Mouse (Mus musculus): Measurements from ENCODE around the gene Macrod1. TPM values are rescaled to one million over a fixed set of nuclear protein-coding genes. Genes with fewer than 3 reads are reported as not detected.
A peak's percentile ranks its signal among the peaks of the same experiment; 100 is the strongest.
"Not testable (repeated sequence)": the region's sequence is repeated elsewhere in the genome, so short reads cannot be mapped to it uniquely, and the experiment has no call there.

Gene Macrod1
- polyA plus RNA-seq, 1 experiment = 5.7 TPM

DNA sequence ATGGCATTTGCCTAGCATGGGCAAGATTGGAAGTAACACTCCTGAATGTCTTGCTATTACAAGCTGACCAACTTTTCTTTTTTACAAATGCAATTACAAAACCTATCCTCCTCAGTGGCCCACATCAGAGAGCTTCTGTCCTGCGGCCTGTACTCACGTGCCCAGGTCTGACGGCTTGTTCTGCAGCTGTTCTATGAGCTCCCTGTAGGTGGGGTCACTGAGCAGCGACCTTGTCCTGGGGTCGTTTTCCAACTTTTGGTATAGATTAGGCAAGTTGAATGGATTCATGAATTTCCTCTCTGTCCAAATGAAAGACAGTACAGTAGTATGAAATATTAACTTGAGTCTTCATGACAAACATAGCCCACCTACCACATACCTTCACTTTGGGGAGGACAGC, 22.6 kb upstream of the Macrod1 start:
- TF ChIP-seq POLR2A (IDR thresholded peaks at IDR 0.05; ENCODE audit: borderline replicate concordance, extremely low read depth, insufficient read depth, insufficient read length, poor library complexity, severe bottlenecking) (no peak), CTCF (IDR thresholded peaks at IDR 0.05; ENCODE audit: borderline replicate concordance, extremely low read depth, insufficient read depth, insufficient read length) (no peak)
- no peak for DNase-seq (ENCODE audit: low read depth)

GRCm38 (mm10) chr19:7039088-7039720, 17.4 kb upstream of the Macrod1 start:
- peak; percentile 69 for DNase-seq (ENCODE audit: low read depth)

DNA sequence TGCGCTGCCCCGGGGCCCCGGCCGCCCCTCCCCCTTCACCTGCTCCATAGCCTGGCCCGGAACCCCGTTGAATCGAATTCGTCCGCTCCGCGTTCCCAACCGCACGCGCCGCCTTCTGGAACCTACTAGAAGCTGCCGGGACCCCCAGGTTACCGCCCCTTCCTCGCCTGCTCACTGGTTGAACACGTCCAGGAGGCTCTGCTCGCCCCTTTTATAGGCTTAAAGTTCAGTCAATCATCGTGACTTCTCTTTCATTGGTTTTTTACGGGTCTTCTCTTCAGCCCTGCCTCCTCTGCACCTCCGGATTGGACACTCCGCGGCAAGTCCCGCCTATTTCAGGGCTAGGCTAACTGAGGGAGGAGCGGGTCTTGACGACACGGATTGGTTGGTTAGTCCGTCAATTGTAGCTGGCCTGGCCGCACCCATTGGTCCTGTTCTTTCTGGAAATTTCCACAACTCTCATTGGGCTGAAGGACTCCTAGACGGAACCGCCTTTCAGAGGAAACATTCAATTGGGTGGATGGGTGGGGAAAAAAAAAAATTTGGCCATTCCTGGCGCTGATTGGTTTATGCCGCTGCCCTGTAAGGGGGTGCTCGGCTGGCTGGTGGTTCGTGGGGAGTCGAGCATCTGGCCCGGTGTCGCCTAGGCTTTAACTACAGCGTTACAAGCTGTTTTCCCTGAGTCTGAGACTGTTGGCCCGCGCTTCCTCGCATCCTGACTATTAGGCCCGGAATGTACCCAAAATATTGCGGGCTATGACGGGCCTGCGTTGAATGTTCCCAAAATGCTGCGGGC, 16.6 kb upstream of the Macrod1 start, which contains the start of gene Stip1:
TSS of gene Stip1 (minus strand) at position 127 of the 796 bp plus-strand sequence.
- TF ChIP-seq POLR2A (IDR thresholded peaks at IDR 0.05; ENCODE audit: borderline replicate concordance, extremely low read depth, insufficient read depth, insufficient read length, poor library complexity, severe bottlenecking) (peak; percentile 68; the same call in 1 of the 2 replicates), CTCF (IDR thresholded peaks at IDR 0.05; ENCODE audit: borderline replicate concordance, extremely low read depth, insufficient read depth, insufficient read length) (peak; percentile 44; the same call in 1 of the 2 replicates)
- peak; percentile 100 for DNase-seq (ENCODE audit: low read depth)

More at GRCm38 (mm10) chr19:7039088-7039720, 17.4 kb upstream of the Macrod1 start:
- no peak for TF ChIP-seq POLR2A (IDR thresholded peaks at IDR 0.05; ENCODE audit: borderline replicate concordance, extremely low read depth, insufficient read depth, insufficient read length, poor library complexity, severe bottlenecking)
- no peak for TF ChIP-seq CTCF (IDR thresholded peaks at IDR 0.05; ENCODE audit: borderline replicate concordance, extremely low read depth, insufficient read depth, insufficient read length)

DNA sequence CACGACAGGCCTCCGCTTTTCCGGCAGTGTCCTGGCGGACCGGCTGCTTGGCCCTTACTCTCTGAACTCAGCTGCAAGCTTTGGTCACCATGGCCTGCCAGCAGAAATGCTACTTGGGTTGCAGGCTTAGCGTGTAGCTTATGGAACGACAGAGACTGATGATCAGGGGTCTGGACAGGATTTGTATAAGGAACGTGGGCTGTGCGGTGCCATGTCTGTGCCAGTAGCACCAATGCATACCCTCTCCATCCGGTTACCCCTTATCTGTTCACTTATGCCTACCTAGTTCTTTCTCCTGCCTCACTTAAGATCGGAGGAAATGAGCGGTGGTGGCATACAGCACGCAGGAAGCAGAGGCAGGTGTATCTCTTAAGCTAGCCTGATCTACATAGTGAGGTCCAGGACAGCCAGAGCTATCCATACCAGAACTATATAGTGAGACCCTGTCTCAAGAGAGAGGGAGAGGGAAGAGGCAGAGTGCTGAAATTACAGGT, 15.9 kb upstream of the Macrod1 start:
- TF ChIP-seq POLR2A (IDR thresholded peaks at IDR 0.05; ENCODE audit: borderline replicate concordance, extremely low read depth, insufficient read depth, insufficient read length, poor library complexity, severe bottlenecking) (no peak), CTCF (IDR thresholded peaks at IDR 0.05; ENCODE audit: borderline replicate concordance, extremely low read depth, insufficient read depth, insufficient read length) (no peak)
- DNase-seq (ENCODE audit: low read depth) = no peak

DNA sequence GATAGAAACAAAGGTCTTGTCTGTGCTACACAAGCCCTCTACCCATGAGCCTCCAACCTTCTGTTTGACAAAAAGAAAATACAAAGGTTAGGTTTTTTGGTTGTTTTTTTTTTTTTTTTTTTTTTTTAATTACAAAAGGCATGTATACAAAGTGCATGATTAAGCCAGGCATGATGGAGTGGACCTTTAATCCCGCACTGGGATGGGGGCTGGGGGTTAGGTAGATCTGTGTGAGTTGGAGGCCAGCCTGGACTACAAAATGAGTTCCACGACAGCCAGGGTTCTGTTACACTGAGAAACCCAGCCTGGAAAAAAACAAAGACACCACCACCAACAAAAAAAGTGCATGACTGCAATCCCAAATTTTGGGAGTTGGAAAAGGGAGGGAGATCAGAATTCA, 15.4 kb upstream of the Macrod1 start:
- TF ChIP-seq POLR2A (IDR thresholded peaks at IDR 0.05; ENCODE audit: borderline replicate concordance, extremely low read depth, insufficient read depth, insufficient read length, poor library complexity, severe bottlenecking) = no peak
- no peak for TF ChIP-seq CTCF (IDR thresholded peaks at IDR 0.05; ENCODE audit: borderline replicate concordance, extremely low read depth, insufficient read depth, insufficient read length)
- no peak for DNase-seq (ENCODE audit: low read depth)

- no peak for DNase-seq (ENCODE audit: low read depth)
- TF ChIP-seq POLR2A (IDR thresholded peaks at IDR 0.05; ENCODE audit: borderline replicate concordance, extremely low read depth, insufficient read depth, insufficient read length, poor library complexity, severe bottlenecking) = no peak
- no peak for TF ChIP-seq CTCF (IDR thresholded peaks at IDR 0.05; ENCODE audit: borderline replicate concordance, extremely low read depth, insufficient read depth, insufficient read length)
These were observed 12.3 kb upstream of the Macrod1 start for GRCm38 (mm10) chr19:7044279-7044678.

DNA sequence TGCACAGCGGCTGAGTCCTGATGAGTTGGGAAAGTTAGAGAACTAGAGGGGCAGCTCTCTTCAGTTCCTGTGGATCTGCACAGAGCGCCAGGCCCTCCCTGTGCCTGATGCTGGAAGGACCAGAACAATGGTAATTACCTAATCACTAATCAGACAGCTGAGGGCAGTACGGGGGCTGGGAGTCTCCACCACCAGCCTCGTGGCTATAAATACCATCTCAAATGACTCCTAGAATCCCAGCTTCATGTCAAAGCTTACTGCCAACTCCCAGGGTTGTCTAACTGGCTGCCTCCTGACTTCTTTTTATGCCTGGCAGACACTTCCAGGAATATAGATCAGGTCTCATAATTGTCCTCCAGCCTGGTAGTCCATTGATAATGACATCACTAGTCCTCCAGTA, 11.9 kb upstream of the Macrod1 start:
- TF ChIP-seq CTCF (IDR thresholded peaks at IDR 0.05; ENCODE audit: borderline replicate concordance, extremely low read depth, insufficient read depth, insufficient read length) (no peak), POLR2A (IDR thresholded peaks at IDR 0.05; ENCODE audit: borderline replicate concordance, extremely low read depth, insufficient read depth, insufficient read length, poor library complexity, severe bottlenecking) (no peak)
- no peak for DNase-seq (ENCODE audit: low read depth)

- DNase-seq (ENCODE audit: low read depth) = not testable (repeated sequence)
These were observed 3.2 kb upstream of the Macrod1 start for GRCm38 (mm10) chr19:7053382-7053781.

GRCm38 (mm10) chr19:7054772-7055171, 1.8 kb upstream of the Macrod1 start:
- no peak for TF ChIP-seq POLR2A (IDR thresholded peaks at IDR 0.05; ENCODE audit: borderline replicate concordance, extremely low read depth, insufficient read depth, insufficient read length, poor library complexity, severe bottlenecking)
- TF ChIP-seq CTCF (IDR thresholded peaks at IDR 0.05; ENCODE audit: borderline replicate concordance, extremely low read depth, insufficient read depth, insufficient read length) = no peak
- DNase-seq (ENCODE audit: low read depth) = no peak

DNA sequence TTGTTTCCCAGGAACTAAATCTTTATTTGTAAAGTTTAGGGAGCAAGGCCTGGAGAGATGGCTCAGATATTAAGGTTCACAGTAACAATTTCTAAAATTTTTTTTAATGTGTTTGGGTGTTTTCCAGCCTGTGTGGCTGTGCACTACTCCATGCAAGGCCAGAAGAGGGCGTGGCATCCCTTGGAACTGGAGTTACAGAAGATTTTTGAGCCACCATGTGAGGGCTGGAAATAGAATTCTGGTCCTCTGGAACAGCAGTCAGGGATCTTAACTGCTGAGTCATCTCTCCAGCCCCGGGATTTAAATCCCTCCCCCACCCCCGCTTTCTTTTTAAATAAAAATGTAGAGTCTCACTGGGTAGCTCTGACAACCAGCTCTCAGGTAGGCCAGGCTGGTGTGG, 1.4 kb upstream of the Macrod1 start:
- TF ChIP-seq POLR2A (IDR thresholded peaks at IDR 0.05; ENCODE audit: borderline replicate concordance, extremely low read depth, insufficient read depth, insufficient read length, poor library complexity, severe bottlenecking) (no peak), CTCF (IDR thresholded peaks at IDR 0.05; ENCODE audit: borderline replicate concordance, extremely low read depth, insufficient read depth, insufficient read length) (no peak)
- DNase-seq (ENCODE audit: low read depth) = no peak

DNA sequence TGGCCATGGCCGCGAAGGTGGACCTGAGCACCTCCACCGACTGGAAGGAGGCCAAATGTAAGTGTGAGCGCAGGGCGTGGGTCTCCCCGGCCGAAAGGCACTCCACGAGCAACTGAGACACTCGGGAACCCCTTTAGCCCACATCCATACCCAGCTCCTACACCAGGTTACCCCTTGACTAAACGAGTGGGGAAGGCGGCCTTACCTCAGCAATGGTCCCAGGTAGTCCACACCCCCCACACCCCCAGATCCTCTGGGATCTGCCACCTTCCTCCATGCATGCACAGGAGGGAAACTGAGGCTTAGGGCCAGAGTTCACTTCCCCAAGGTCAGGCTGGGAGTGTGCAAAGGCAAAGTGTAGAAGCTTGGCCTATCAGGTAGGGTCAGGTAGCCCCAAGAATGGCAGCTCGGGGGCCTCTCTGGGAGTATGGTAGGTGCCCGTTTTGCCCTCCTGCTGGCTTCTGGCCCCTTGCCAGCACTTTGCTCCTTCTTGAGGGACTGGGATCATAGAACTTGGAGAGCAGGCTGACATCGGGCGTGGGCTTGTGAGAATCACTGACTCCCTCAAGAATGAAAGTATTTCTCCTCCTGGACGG, 614 bp downstream of the Macrod1 start:
- DNase-seq (ENCODE audit: low read depth) = no peak

More for the DNA sequence above, 614 bp downstream of the Macrod1 start:
- TF ChIP-seq POLR2A (IDR thresholded peaks at IDR 0.05; ENCODE audit: borderline replicate concordance, extremely low read depth, insufficient read depth, insufficient read length, poor library complexity, severe bottlenecking) (no peak), CTCF (IDR thresholded peaks at IDR 0.05; ENCODE audit: borderline replicate concordance, extremely low read depth, insufficient read depth, insufficient read length) (no peak)

All from brain, embryonic 14.5 days (tissue).